Mouse (Mus musculus) retina, adult 2 months (tissue): ENCODE measurements around the gene Gm20662.
"Not testable (repeated sequence)": the region's sequence is repeated elsewhere in the genome, so short reads cannot be mapped to it uniquely, and the experiment has no call there.

Source experiments
- DNase-seq: peaks from one replicate; pipeline ENCODE4 v3.0.0-alpha.2; 2012; ENCODE audit warnings: low read depth, low spot score

The Gm20662 gene

GRCm38 (mm10) chr9:108003531-108003890 lies 7.4 kb downstream of the Gm20662 start:
- DNase-seq: no peak

- DNase-seq: no peak
Measured at GRCm38 (mm10) chr9:108008041-108008440, 11.9 kb downstream of the Gm20662 start.

- no peak for DNase-seq
Measured at GRCm38 (mm10) chr9:108010385-108010784, 14.2 kb downstream of the Gm20662 start.

- not testable (repeated sequence) for DNase-seq
Measured at GRCm38 (mm10) chr9:108013577-108013976, 17.4 kb downstream of the Gm20662 start.

- no peak for DNase-seq
Measured at GRCm38 (mm10) chr9:108017127-108017526, 21.0 kb downstream of the Gm20662 start.

GRCm38 (mm10) chr9:108020741-108021140 lies 24.6 kb downstream of the Gm20662 start:
- no peak for DNase-seq

GRCm38 (mm10) chr9:108023216-108023615 lies 27.1 kb downstream of the Gm20662 start:
- no peak for DNase-seq

GRCm38 (mm10) chr9:108026584-108026983 lies 30.4 kb downstream of the Gm20662 start:
- DNase-seq: no peak

GRCm38 (mm10) chr9:108027867-108028266 lies 31.7 kb downstream of the Gm20662 start:
- DNase-seq: no peak

- no peak for DNase-seq
Measured at GRCm38 (mm10) chr9:108032126-108032525, 36.0 kb downstream of the Gm20662 start.

GRCm38 (mm10) chr9:108035331-108036156 lies 39.4 kb downstream of the Gm20662 start:
- no peak for DNase-seq

- DNase-seq: no peak
Measured at GRCm38 (mm10) chr9:108044751-108045492, 48.8 kb downstream of the Gm20662 start.

GRCm38 (mm10) chr9:108046582-108046981 lies 50.4 kb downstream of the Gm20662 start:
- no peak for DNase-seq

GRCm38 (mm10) chr9:108047601-108048565 lies 51.7 kb downstream of the Gm20662 start:
- DNase-seq: no peak

GRCm38 (mm10) chr9:108048566-108048955 lies 52.4 kb downstream of the Gm20662 start:
- no peak for DNase-seq

- peak; percentile 77 for DNase-seq
Measured at GRCm38 (mm10) chr9:108049016-108049455, 52.9 kb downstream of the Gm20662 start, which contains the start of gene Gmppb. TSS of gene Gmppb (plus strand) at chr9:108049242.

GRCm38 (mm10) chr9:108049561-108050251 lies 53.6 kb downstream of the Gm20662 start:
- no peak for DNase-seq

- no peak for DNase-seq
Measured at GRCm38 (mm10) chr9:108051184-108051930, 55.2 kb downstream of the Gm20662 start.

GRCm38 (mm10) chr9:108051931-108052220 lies 55.7 kb downstream of the Gm20662 start:
- DNase-seq: no peak

- DNase-seq: no peak
Measured at GRCm38 (mm10) chr9:108052411-108052810, 56.3 kb downstream of the Gm20662 start.
